Mouse (Mus musculus): ENCODE measurements around the gene Fcgr3. TPM values are rescaled to one million over a fixed set of nuclear protein-coding genes. Genes with fewer than 3 reads are reported as not detected.

The Fcgr3 gene
- polyA plus RNA-seq, 1 experiment from 2014 or later = 4.3 TPM

DNA sequence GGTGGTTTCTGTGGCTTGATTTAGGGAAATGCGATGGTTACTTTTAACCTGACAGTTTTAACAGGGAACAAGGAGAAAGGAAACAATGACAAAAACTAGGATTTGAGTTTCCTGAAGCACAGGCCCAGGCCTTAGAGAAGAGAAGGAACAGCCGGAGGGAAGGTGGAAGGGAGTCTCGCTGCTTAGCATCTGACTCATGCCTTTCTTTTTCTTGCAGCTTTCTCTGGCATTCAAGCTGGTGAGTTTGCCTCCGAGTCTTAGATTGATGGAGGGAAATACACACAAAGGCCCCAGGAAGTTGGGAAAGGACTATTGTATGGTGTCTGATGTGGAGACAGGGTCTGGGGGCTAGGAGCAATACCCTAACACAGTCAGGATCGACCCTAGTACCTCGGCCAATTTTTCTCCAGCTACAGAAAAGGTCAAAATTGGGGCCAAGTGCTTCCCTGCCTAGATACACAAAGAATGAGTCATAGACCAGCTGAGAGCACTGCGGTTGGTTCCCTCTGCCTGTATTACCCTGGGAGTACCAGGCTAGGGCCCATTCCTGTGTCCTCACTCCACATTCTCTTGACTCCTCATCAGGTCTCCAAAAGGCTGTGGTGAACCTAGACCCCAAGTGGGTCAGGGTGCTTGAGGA lies 45.3 kb downstream of the Fcgr3 start:
- no peaks in the 10 kb centered on the region for H3K9me3 ChIP-seq (ENCODE audit: control insufficient read depth, low read length)

GRCm38 (mm10) chr1:171018737-171019136 lies 46.0 kb downstream of the Fcgr3 start, which contains the start of gene Fcgr4:
Gene Fcgr4 (plus strand): TSS chr1:171018920.
- no peak within 1 kb of the TSS for H3K4me3 ChIP-seq (ENCODE audit: low read depth, low read length)
- no peaks in the 10 kb centered on the region for H3K9me3 ChIP-seq (ENCODE audit: control insufficient read depth, low read length)
- no peaks in the 10 kb centered on the region for H3K4me1 ChIP-seq (replicated peaks; ENCODE audit: control insufficient read depth, insufficient read depth, low read length)
- DNase-seq (ENCODE audit: low spot score) (no peak), ATAC-seq (replicated peaks; ENCODE audit: low FRiP score) (no peak)
- H3K36me3 ChIP-seq (ENCODE audit: control insufficient read depth, insufficient read depth, low read length) = no peaks in the 10 kb centered on the region
- H3K4me2 ChIP-seq (ENCODE audit: low read depth, low read length, severe bottlenecking) = no peak within 1 kb of the TSS
- no peaks in the 10 kb centered on the region for H3K27me3 ChIP-seq (ENCODE audit: control insufficient read depth, insufficient read depth, low read length)
- H3K27ac ChIP-seq (ENCODE audit: low read depth, low read length) = no peak within 1 kb of the TSS
- WGBS = 92% methylated on average over 2 of the region's 2 CpGs
- no peak within 1 kb of the TSS for H3K9ac ChIP-seq (ENCODE audit: low read length)

More for the DNA sequence above, 45.3 kb downstream of the Fcgr3 start:
- H3K4me1 ChIP-seq (replicated peaks; ENCODE audit: control insufficient read depth, insufficient read depth, low read length) = no peaks in the 10 kb centered on the region
- DNase-seq (ENCODE audit: low spot score) (no peak), ATAC-seq (replicated peaks; ENCODE audit: low FRiP score) (no peak)
- H3K4me2 ChIP-seq (ENCODE audit: low read depth, low read length, severe bottlenecking) = no peak overlapping the region
- no peak overlapping the region for H3K4me3 ChIP-seq (ENCODE audit: low read depth, low read length)
- no peak overlapping the region for H3K27ac ChIP-seq (ENCODE audit: low read depth, low read length)
- no peaks in the 10 kb centered on the region for H3K36me3 ChIP-seq (ENCODE audit: control insufficient read depth, insufficient read depth, low read length)
- H3K27me3 ChIP-seq (ENCODE audit: control insufficient read depth, insufficient read depth, low read length) = no peaks in the 10 kb centered on the region
- 82% methylated on average over 7 of the region's 7 CpGs for WGBS
- no peak overlapping the region for H3K9ac ChIP-seq (ENCODE audit: low read length)

DNA sequence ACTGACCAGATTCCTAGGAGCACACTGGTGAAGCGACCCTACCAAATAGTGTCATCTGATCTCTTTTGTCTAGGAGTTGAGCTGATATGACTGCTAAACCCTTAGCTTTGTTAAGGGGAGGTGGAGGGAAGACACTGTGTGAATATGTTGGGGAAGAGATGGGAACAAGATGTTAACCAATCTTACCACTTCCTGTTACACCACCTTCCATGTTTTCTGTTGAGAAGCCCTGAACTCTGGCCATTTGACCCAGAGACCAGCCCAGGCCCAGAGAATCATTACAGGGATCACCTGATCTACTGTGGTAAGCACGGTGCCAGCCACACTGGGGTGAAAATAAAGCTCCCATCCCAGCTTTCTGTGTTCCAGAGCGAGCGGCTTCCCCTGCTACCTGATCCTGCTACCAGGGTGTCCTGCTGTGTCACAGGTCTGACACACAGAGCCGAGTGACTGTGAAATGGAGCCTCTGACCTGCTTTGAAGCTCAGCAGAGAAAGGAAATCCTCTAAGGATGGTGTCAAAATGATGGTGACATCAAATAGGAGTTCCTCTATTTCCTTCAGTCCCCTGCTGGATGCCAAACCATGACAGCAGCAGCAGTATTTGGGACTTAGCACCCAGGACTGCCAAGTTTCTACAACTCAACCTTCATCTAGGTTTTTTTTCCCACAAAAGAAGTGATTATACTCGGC lies 47.1 kb downstream of the Fcgr3 start:
- DNase-seq (ENCODE audit: low spot score) (no peak), ATAC-seq (replicated peaks; ENCODE audit: low FRiP score) (no peak)
- Histone ChIP-seq H3K27me3 (ENCODE audit: control insufficient read depth, insufficient read depth, low read length) (no peaks in the 10 kb centered on the region), H3K36me3 (ENCODE audit: control insufficient read depth, insufficient read depth, low read length) (no peaks in the 10 kb centered on the region), H3K4me1 (replicated peaks; ENCODE audit: control insufficient read depth, insufficient read depth, low read length) (no peaks in the 10 kb centered on the region), H3K9ac (ENCODE audit: low read length) (no peak overlapping the region), H3K4me3 (ENCODE audit: low read depth, low read length) (no peak overlapping the region), H3K4me2 (ENCODE audit: low read depth, low read length, severe bottlenecking) (no peak overlapping the region), H3K9me3 (ENCODE audit: control insufficient read depth, low read length) (no peaks in the 10 kb centered on the region), H3K27ac (ENCODE audit: low read depth, low read length) (no peak overlapping the region)
- WGBS = 59% methylated on average over 6 of the region's 6 CpGs

DNA sequence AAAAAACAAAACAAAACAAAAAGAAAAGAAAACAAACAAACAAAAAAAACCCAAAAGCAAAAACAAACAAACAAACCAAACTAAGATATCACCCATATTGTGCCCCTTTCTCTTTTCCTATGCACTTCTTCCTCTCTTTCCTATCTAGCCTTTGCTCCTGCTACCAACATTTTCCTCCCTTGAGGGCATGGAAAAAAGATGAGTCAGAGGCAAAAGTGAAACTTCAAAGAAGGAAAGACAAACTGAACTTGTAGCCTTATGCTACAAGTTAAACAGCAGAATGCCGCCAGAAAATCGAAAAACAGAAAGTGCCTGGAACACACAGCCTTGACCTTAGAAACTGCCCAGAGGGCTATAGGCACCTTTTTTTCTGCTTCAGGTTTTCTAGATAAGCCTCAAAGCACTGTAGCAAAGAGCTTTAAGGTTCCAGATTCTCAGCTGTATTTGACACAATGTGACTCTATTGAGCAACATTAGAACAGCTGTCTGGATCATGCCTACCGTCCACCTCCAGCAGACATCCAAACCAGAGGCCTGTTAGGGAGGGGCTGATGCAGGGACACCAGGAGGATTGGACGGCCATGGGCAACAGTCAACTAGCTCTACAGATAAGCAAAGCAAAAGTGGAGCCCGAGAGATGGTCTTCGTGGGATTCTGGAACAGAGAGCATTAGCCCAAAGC lies 47.9 kb downstream of the Fcgr3 start:
- Histone ChIP-seq H3K36me3 (ENCODE audit: control insufficient read depth, insufficient read depth, low read length) (no peaks in the 10 kb centered on the region), H3K4me1 (replicated peaks; ENCODE audit: control insufficient read depth, insufficient read depth, low read length) (no peaks in the 10 kb centered on the region), H3K9me3 (ENCODE audit: control insufficient read depth, low read length) (no peaks in the 10 kb centered on the region), H3K27me3 (ENCODE audit: control insufficient read depth, insufficient read depth, low read length) (no peaks in the 10 kb centered on the region), H3K9ac (ENCODE audit: low read length) (no peak overlapping the region), H3K4me3 (ENCODE audit: low read depth, low read length) (no peak overlapping the region), H3K4me2 (ENCODE audit: low read depth, low read length, severe bottlenecking) (no peak overlapping the region), H3K27ac (ENCODE audit: low read depth, low read length) (no peak overlapping the region)
- 90% methylated on average over 6 of the region's 6 CpGs for WGBS
- DNase-seq (ENCODE audit: low spot score) = no peak
- no peak for ATAC-seq (replicated peaks; ENCODE audit: low FRiP score)

DNA sequence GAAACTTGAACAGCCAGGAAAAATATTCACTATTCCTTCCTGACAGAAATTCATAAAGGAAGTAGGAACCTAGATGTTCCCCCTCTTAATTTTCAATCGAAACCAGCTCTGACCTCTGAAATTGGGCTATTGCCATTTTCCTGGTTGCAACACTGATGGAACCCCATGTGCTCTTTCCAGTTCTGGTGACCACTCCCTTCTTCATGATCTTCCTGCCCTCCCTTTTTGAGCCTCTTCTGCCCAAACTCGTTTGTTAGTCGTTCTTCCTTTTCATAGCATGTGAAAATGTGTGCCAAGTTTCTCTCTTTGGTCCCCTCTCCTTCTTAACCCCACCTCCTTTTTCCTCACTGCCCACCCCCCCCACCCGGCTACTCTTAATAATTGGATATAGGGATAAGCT lies 53.0 kb downstream of the Fcgr3 start:
- H3K4me1 ChIP-seq (replicated peaks; ENCODE audit: control insufficient read depth, insufficient read depth, low read length) = no peaks in the 10 kb centered on the region
- H3K9ac ChIP-seq (ENCODE audit: low read length) = no peak overlapping the region
- H3K27ac ChIP-seq (ENCODE audit: low read depth, low read length) = no peak overlapping the region
- no peak overlapping the region for H3K4me3 ChIP-seq (ENCODE audit: low read depth, low read length)
- no peak overlapping the region for H3K4me2 ChIP-seq (ENCODE audit: low read depth, low read length, severe bottlenecking)
- H3K36me3 ChIP-seq (ENCODE audit: control insufficient read depth, insufficient read depth, low read length) = no peaks in the 10 kb centered on the region
- DNase-seq (ENCODE audit: low spot score) (no peak), ATAC-seq (replicated peaks; ENCODE audit: low FRiP score) (no peak)
- WGBS = 75% methylated on average over 4 of the region's 4 CpGs
- no peaks in the 10 kb centered on the region for H3K27me3 ChIP-seq (ENCODE audit: control insufficient read depth, insufficient read depth, low read length)
- H3K9me3 ChIP-seq (ENCODE audit: control insufficient read depth, low read length) = no peaks in the 10 kb centered on the region

DNA sequence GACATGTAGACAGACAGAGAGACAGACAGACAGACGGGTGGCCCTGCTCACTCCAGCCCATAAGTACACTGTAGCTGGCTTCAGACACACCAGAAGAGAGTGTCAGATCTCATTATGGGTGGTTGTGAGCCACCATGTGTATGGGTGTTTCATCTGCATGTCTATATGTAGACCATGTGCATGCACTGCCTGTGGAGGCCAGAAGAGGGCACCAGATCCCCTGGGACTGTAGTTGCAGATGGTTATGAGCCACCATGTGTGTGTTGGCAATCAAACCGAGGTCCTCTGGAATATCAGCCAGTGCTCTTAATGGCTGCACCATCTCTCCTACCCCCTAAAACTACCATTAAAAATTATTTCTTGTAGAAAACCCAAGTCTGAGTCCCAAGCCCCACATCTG lies 57.8 kb downstream of the Fcgr3 start:
- no peak for DNase-seq (ENCODE audit: low spot score)
- WGBS = 92% methylated on average over 2 of the region's 2 CpGs

DNA sequence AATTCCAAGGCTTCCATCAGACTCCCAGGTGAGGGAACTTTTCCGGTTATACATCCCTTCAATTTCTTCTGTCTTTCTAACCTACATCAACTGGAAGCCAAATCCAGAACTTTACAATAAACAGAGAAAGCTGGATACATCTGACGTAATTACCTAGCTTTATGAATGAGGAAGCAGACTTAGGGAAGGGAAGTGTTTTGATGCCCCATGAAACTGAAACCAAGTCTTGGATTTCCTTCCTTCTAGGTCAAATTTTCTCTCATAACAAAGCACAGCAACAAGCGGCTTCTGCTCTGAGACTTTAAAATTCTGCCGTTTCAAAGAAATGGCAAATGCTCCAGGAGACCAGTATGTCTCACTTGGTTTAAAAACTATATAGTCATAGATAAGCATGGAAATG lies 58.4 kb downstream of the Fcgr3 start:
- DNase-seq (ENCODE audit: low spot score) (no peak), ATAC-seq (replicated peaks; ENCODE audit: low FRiP score) (no peak)
- Histone ChIP-seq H3K4me3 (ENCODE audit: low read depth, low read length) (no peak overlapping the region), H3K36me3 (ENCODE audit: control insufficient read depth, insufficient read depth, low read length) (no peaks in the 10 kb centered on the region), H3K9ac (ENCODE audit: low read length) (no peak overlapping the region), H3K27me3 (ENCODE audit: control insufficient read depth, insufficient read depth, low read length) (no peaks in the 10 kb centered on the region), H3K9me3 (ENCODE audit: control insufficient read depth, low read length) (no peaks in the 10 kb centered on the region), H3K4me2 (ENCODE audit: low read depth, low read length, severe bottlenecking) (no peak overlapping the region), H3K4me1 (replicated peaks; ENCODE audit: control insufficient read depth, insufficient read depth, low read length) (no peaks in the 10 kb centered on the region), H3K27ac (ENCODE audit: low read depth, low read length) (no peak overlapping the region)
- 89% methylated on average over 4 of the region's 4 CpGs for WGBS

More for the DNA sequence above, 57.8 kb downstream of the Fcgr3 start:
- H3K4me2 ChIP-seq (ENCODE audit: low read depth, low read length, severe bottlenecking) = no peak overlapping the region
- H3K27ac ChIP-seq (ENCODE audit: low read depth, low read length) = no peak overlapping the region
- H3K4me3 ChIP-seq (ENCODE audit: low read depth, low read length) = no peak overlapping the region
- no peaks in the 10 kb centered on the region for H3K36me3 ChIP-seq (ENCODE audit: control insufficient read depth, insufficient read depth, low read length)
- H3K27me3 ChIP-seq (ENCODE audit: control insufficient read depth, insufficient read depth, low read length) = no peaks in the 10 kb centered on the region
- H3K9ac ChIP-seq (ENCODE audit: low read length) = no peak overlapping the region
- H3K9me3 ChIP-seq (ENCODE audit: control insufficient read depth, low read length) = no peaks in the 10 kb centered on the region
- ATAC-seq (replicated peaks; ENCODE audit: low FRiP score) = no peak
- H3K4me1 ChIP-seq (replicated peaks; ENCODE audit: control insufficient read depth, insufficient read depth, low read length) = no peaks in the 10 kb centered on the region

DNA sequence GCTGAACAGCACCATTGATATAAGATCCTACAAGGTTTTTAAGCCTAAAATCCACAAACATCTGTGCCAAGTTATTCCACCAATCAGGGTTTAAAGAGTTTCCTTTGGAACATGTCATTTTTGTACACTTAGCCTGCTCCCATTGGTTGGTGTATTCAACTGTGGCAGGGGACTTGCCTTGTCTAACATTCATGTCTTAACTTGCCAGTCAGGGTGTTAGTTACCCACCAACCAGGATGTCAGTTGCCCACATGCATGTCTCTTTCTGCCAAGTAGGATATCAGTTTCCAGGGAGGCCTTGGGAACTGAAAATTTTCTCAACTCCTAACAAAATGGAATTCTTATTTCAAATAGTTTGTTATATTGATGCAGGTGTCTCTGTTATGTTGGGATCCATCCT lies 59.1 kb downstream of the Fcgr3 start:
- no peak overlapping the region for H3K9ac ChIP-seq (ENCODE audit: low read length)
- ATAC-seq (replicated peaks; ENCODE audit: low FRiP score) (no peak), DNase-seq (ENCODE audit: low spot score) (no peak)
- no peaks in the 10 kb centered on the region for H3K36me3 ChIP-seq (ENCODE audit: control insufficient read depth, insufficient read depth, low read length)
- no peaks in the 10 kb centered on the region for H3K9me3 ChIP-seq (ENCODE audit: control insufficient read depth, low read length)
- no peak overlapping the region for H3K4me3 ChIP-seq (ENCODE audit: low read depth, low read length)
- no peak overlapping the region for H3K4me2 ChIP-seq (ENCODE audit: low read depth, low read length, severe bottlenecking)
- H3K27me3 ChIP-seq (ENCODE audit: control insufficient read depth, insufficient read depth, low read length) = no peaks in the 10 kb centered on the region
- H3K27ac ChIP-seq (ENCODE audit: low read depth, low read length) = no peak overlapping the region
- no peaks in the 10 kb centered on the region for H3K4me1 ChIP-seq (replicated peaks; ENCODE audit: control insufficient read depth, insufficient read depth, low read length)
